Mouse (Mus musculus) CH12.LX (cell line): ENCODE data around the gene Yrdc.

Experiments
- CHD1 ChIP-seq: IDR thresholded peaks from 2 replicates; pipeline ENCODE4 v1.6.1; 2012; ENCODE audit warnings: low read depth, low read length, improper control_type of control experiment, inconsistent platforms
- CTCF ChIP-seq, 2 experiments: IDR thresholded peaks in 1 of 2; conservative IDR thresholded peaks in 1 of 2; 2 replicates each; pipeline ENCODE4 v1.5.1; 2011 to 2012; ENCODE audit warnings: low read depth in 2 of 2, low read length in 2 of 2, improper control_type of control experiment in 1 of 2, inconsistent platforms in 1 of 2, mild to moderate bottlenecking in 1 of 2, moderate library complexity in 1 of 2
- EP300 ChIP-seq: IDR thresholded peaks from 2 replicates; pipeline ENCODE4 v1.6.1; 2011; ENCODE audit warnings: low read length, improper control_type of control experiment
- GABPA ChIP-seq: IDR thresholded peaks from 2 replicates; pipeline ENCODE4 v1.6.1; 2012; ENCODE audit warnings: low read depth, low read length, improper control_type of control experiment, inconsistent platforms; ENCODE audit not compliant: insufficient replicate concordance
- MAZ ChIP-seq: IDR thresholded peaks from 2 replicates; pipeline ENCODE4 v1.6.1; 2012; ENCODE audit warnings: low read depth, mild to moderate bottlenecking, inconsistent platforms, low read length, improper control_type of control experiment, moderate library complexity
- POLR2A ChIP-seq: IDR thresholded peaks from 2 replicates; pipeline ENCODE4 v1.6.1; 2011; ENCODE audit warnings: low read depth, mild to moderate bottlenecking, improper control_type of control experiment, low read length
- SMC3 ChIP-seq: IDR thresholded peaks from 2 replicates; pipeline ENCODE4 v1.6.1; 2011; ENCODE audit warnings: low read depth, low read length, improper control_type of control experiment
- ZNF384 ChIP-seq: IDR thresholded peaks from 2 replicates; pipeline ENCODE4 v1.6.1; 2012; ENCODE audit warnings: low read depth, low read length, improper control_type of control experiment, inconsistent platforms

- no peak for TF ChIP-seq SMC3
- no peak for TF ChIP-seq POLR2A
- no peak for TF ChIP-seq MAZ
- TF ChIP-seq CTCF (conservative IDR thresholded peaks at IDR 0.05 in 1 of 2, IDR thresholded peaks at IDR 0.05 in 1 of 2; ENCODE audit: low read depth in 2 of 2, low read length in 2 of 2) = no peak
- no peak for TF ChIP-seq CHD1
- no peak for TF ChIP-seq ZNF384
- no peak for TF ChIP-seq GABPA
- no peak for TF ChIP-seq EP300
Measured at GRCm38 (mm10) chr4:124882151-124882729, 31.8 kb downstream of the Yrdc start.
